Comparison of ENCODE assay signal across 14 mouse cellular contexts in the genomic region with DNA sequence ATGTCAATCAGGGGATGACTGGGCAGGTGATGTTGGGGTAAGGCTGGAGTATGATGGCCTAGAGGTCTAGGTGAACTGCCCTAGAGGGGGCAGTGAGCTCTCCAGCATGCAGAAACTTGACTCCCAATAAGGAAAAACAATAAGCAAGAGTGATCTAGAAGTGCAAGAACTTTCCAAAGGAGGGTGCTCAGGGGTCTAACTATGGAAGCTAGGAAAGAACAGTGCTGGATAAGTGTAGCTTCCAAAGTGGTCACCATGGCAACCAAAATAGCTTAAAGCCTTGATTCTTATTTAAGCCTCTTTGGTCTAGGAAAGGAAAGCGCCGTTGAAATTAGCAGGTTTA. TPM values are rescaled to one million over a fixed set of nuclear protein-coding genes. Genes with fewer than 3 reads are reported as not detected.
DNase-seq lines count a peak whose midpoint lies in the region; ATAC-seq and TF ChIP-seq lines count a peak whose summit lies in the region.
"Had no signal": no experiment of that assay in that cellular context is flagged by ENCODE, and none has a peak within 500 bp of the region (broad histone marks: within the 10 kb centered on the region; RNA-seq: fewer than 3 reads in every experiment).

No protein-coding gene starts in this region.

- intact Hi-C loops in left cerebral cortex, postnatal 14 days (cut with DNase I): loop anchor here (5.0 kb wide), 1 partner anchor 275 kb away; no protein-coding TSS in a partner anchor
- intact Hi-C loops in left cerebral cortex, adult 2 months (cut with DNase I): loop anchor here (1.0 to 10.0 kb wide), 4 partner anchors 43 to 1073 kb away; no protein-coding TSS in a partner anchor

- H3K36me3 ChIP-seq in forebrain, embryonic 15.5 days: no peaks in the 10 kb centered on the region

- no peaks in the 10 kb centered on the region for H3K27me3 ChIP-seq in forebrain, embryonic 15.5 days

- peak; percentile 60 for ATAC-seq in forebrain, embryonic 15.5 days (replicated peaks)
- ATAC-seq in megakaryocyte progenitor cell, adult 5-6 weeks (replicated peaks; ENCODE audit: poor library complexity): peak; percentile 15; the same call in 1 of the 2 replicates
- no peak for ATAC-seq in inflammation-experienced regulatory T-cells, adult 6 months

- no peak overlapping the region for H3K27ac ChIP-seq in left cerebral cortex, adult 2 months
- H3K27ac ChIP-seq in forebrain, embryonic 15.5 days (replicated peaks): no peak overlapping the region

- H3K4me3 ChIP-seq in left cerebral cortex, adult 2 months: no peak overlapping the region
- no peak overlapping the region for H3K4me3 ChIP-seq in forebrain, embryonic 15.5 days

- no peak overlapping the region for H3K9ac ChIP-seq in forebrain, embryonic 15.5 days (replicated peaks)

- 17% methylated on average over 2 of the region's 2 CpGs for WGBS in forebrain, embryonic 15.5 days

- no peak for TF ChIP-seq CTCF in left cerebral cortex, adult 2 months (IDR thresholded peaks at IDR 0.05)

- peak; percentile 55 to 76 for DNase-seq in left cerebral cortex, postnatal 14 days (ENCODE audit: low spot score in 2 of 2)
- DNase-seq in left cerebral cortex, adult 2 months (ENCODE audit: extremely low spot score in 1 of 2, low spot score in 2 of 2): no peak
- peak; percentile 5 for DNase-seq in retina, postnatal 7 days (ENCODE audit: low read depth, low spot score)
- DNase-seq in ovary, postnatal 36 days (ENCODE audit: low spot score): no peak
- DNase-seq in yolk sac, embryonic 10.5 days (ENCODE audit: low spot score): no peak
- DNase-seq: kidney, postnatal 10 days; spleen, adult 18-20 months had no signal

- no peaks in the 10 kb centered on the region for H3K9me3 ChIP-seq in forebrain, embryonic 15.5 days

- H3K4me1 ChIP-seq in forebrain, embryonic 15.5 days: peaks cover 11% of the 10 kb centered on the region

- no peak overlapping the region for H3K4me2 ChIP-seq in forebrain, embryonic 15.5 days (replicated peaks)

RNA-seq across cellular contexts. Expression of a gene that starts 11.9 kb away (rescaled TPM):
- under 1 TPM in 1 of 2 experiments, not detected in 1; 0.35 TPM for total RNA-seq in left cerebral cortex, postnatal 14 days (2021)
- total RNA-seq in left cerebral cortex, adult 2 months (2021): not detected
- polyA plus RNA-seq in forebrain, embryonic 15.5 days (2015; fragmentation: Nextera tagmentation; extraction: Ambion mirVana): not detected in 2 replicates
- total RNA-seq in megakaryocyte progenitor cell, adult 5-6 weeks (2015): not detected in 2 replicates
- total RNA-seq in megakaryocyte progenitor cell, adult 5-6 weeks (2017): not detected in 2 replicates
- polyA plus RNA-seq in inflammation-experienced regulatory T-cells, adult 6 months (2017; shearing (Covaris generic)): not detected
- total RNA-seq: adrenal gland, postnatal 10 days; common myeloid progenitor, adult 5-6 weeks; gastrocnemius, adult 8-10 months; liver, adult 2 months had no signal

RNA-seq across cellular contexts. Expression of a gene that starts 32.1 kb away (rescaled TPM):
- total RNA-seq in left cerebral cortex, postnatal 14 days (2021): 1 to 10 TPM; 4.2 to 4.3 TPM
- total RNA-seq in left cerebral cortex, adult 2 months (2021): 1 to 10 TPM; 2.5 to 3.0 TPM
- 1.8 and 2.2 TPM in 2 replicates for polyA plus RNA-seq in forebrain, embryonic 15.5 days (2015; fragmentation: Nextera tagmentation; extraction: Ambion mirVana)
- total RNA-seq in megakaryocyte progenitor cell, adult 5-6 weeks (2015): 1.4 and 1.8 TPM in 2 replicates
- 1.5 and 2.5 TPM in 2 replicates for total RNA-seq in megakaryocyte progenitor cell, adult 5-6 weeks (2017)
- polyA plus RNA-seq in inflammation-experienced regulatory T-cells, adult 6 months (2017; shearing (Covaris generic)): 1 to 10 TPM; 2.9 to 4.2 (median 4.1) TPM

Comparison
In these comparisons a context has a peak if more than half of its experiments do, and no peak if none do; other contexts are left out.
1. DNase-seq: peak in left cerebral cortex, postnatal 14 days (2 of 2) and retina, postnatal 7 days (single experiment); none in left cerebral cortex, adult 2 months (0 of 2), ovary, postnatal 36 days (single experiment) and yolk sac, embryonic 10.5 days (single experiment).